Mouse (Mus musculus) MEL (cell line): ENCODE measurements around the gene Prpsap1. TPM values are rescaled to one million over a fixed set of nuclear protein-coding genes. Genes with fewer than 3 reads are reported as not detected.

Experiments used
- DNase-seq: peaks from one replicate; pipeline ENCODE4 v3.0.0; 2011; ENCODE audit warnings: low read depth, low spot score
- H3K27ac ChIP-seq: 2 replicates; pipeline ENCODE4 v1.5.1; 2012; ENCODE audit warnings: low read depth, mild to moderate bottlenecking, control low read depth, low read length, moderate library complexity; ENCODE audit not compliant: control insufficient read depth
- H3K27me3 ChIP-seq, 2 experiments: fragments of 150-350 bp in 1 of 2; sonication (generic) in 1 of 2; 2 replicates each; pipeline ENCODE4 v1.6.1; 2012; ENCODE audit warnings: low read length in 2 of 2, mild to moderate bottlenecking in 2 of 2, improper control_type of control experiment in 1 of 2, moderate library complexity in 1 of 2; ENCODE audit not compliant: insufficient read depth in 2 of 2, control insufficient read depth in 1 of 2
- H3K36me3 ChIP-seq, 2 experiments: 2 replicates each; pipeline ENCODE4 v1.6.1; 2012 to 2014; ENCODE audit warnings: low read length in 2 of 2, improper control_type of control experiment in 1 of 2, inconsistent platforms in 1 of 2, mild to moderate bottlenecking in 1 of 2; ENCODE audit not compliant: insufficient read depth in 2 of 2, control insufficient read depth in 1 of 2
- H3K4me1 ChIP-seq, 2 experiments: fragments of 150-350 bp in 1 of 2; sonication (generic) in 1 of 2; 2 replicates each; pipeline ENCODE4 v1.6.1; 2012; ENCODE audit warnings: low read length in 2 of 2, improper control_type of control experiment in 1 of 2, mild to moderate bottlenecking in 1 of 2; ENCODE audit not compliant: insufficient read depth in 2 of 2, control insufficient read depth in 1 of 2
- H3K4me3 ChIP-seq, 2 experiments: fragments of 150-350 bp in 1 of 2; sonication (generic) in 1 of 2; 2 replicates each; pipeline ENCODE4 v1.5.1; 2012; ENCODE audit warnings: low read depth in 2 of 2, low read length in 2 of 2, mild to moderate bottlenecking in 2 of 2, moderate library complexity in 2 of 2, control low read depth in 1 of 2, improper control_type of control experiment in 1 of 2; ENCODE audit not compliant: control insufficient read depth in 1 of 2, insufficient read depth in 1 of 2
- H3K79me2 ChIP-seq: 2 replicates; pipeline ENCODE4 v1.6.1; 2012; ENCODE audit warnings: mild to moderate bottlenecking, low read length, moderate library complexity; ENCODE audit not compliant: control insufficient read depth, poor library complexity, insufficient read depth
- H3K9ac ChIP-seq: 2 replicates; pipeline ENCODE4 v1.6.1; 2012; ENCODE audit warnings: low read depth, mild to moderate bottlenecking, control low read depth, low read length, moderate library complexity; ENCODE audit not compliant: control insufficient read depth, poor library complexity, severe bottlenecking
- H3K9me3 ChIP-seq: fragments of 150-350 bp; sonication (generic); replicated peaks from 2 replicates; pipeline ENCODE4 v1.6.1; 2012; ENCODE audit warnings: mild to moderate bottlenecking, low read length, improper control_type of control experiment, moderate library complexity; ENCODE audit not compliant: insufficient read depth
- BHLHE40 ChIP-seq: IDR thresholded peaks from 2 replicates; pipeline ENCODE4 v1.6.1; 2012; ENCODE audit warnings: low read depth, mild to moderate bottlenecking, inconsistent platforms, low read length, improper control_type of control experiment, borderline replicate concordance
- CHD1 ChIP-seq: IDR thresholded peaks from 2 replicates; pipeline ENCODE4 v1.6.1; 2012; ENCODE audit warnings: low read depth, mild to moderate bottlenecking, inconsistent platforms, low read length, improper control_type of control experiment
- CHD2 ChIP-seq: IDR thresholded peaks from 2 replicates; pipeline ENCODE4 v1.6.1; 2011; ENCODE audit warnings: low read length, improper control_type of control experiment
- CTCF ChIP-seq, 3 experiments: IDR thresholded peaks in 2 of 3; conservative IDR thresholded peaks in 1 of 3; 2 replicates each; pipeline ENCODE4 v1.5.1; 2011 to 2012; ENCODE audit warnings: low read length in 3 of 3, low read depth in 2 of 3, mild to moderate bottlenecking in 2 of 3, improper control_type of control experiment in 1 of 3, inconsistent platforms in 1 of 3, mixed read lengths in 1 of 3, moderate library complexity in 1 of 3; ENCODE audit not compliant: control insufficient read depth in 1 of 3, insufficient read depth in 1 of 3, poor library complexity in 1 of 3, severe bottlenecking in 1 of 3
- E2F4 ChIP-seq: IDR thresholded peaks from 2 replicates; pipeline ENCODE4 v1.6.1; 2011; ENCODE audit warnings: low read depth, low read length, improper control_type of control experiment, borderline replicate concordance
- ELF1 ChIP-seq: IDR thresholded peaks from 2 replicates; pipeline ENCODE4 v1.6.1; 2014; ENCODE audit warnings: low read depth, mild to moderate bottlenecking, inconsistent platforms, low read length, improper control_type of control experiment, moderate library complexity
- EP300 ChIP-seq, 2 experiments: IDR thresholded peaks; 2 replicates each; pipeline ENCODE4 v1.6.1; 2011; ENCODE audit warnings: improper control_type of control experiment in 2 of 2, low read length in 2 of 2, low read depth in 1 of 2, mild to moderate bottlenecking in 1 of 2
- ETS1 ChIP-seq: IDR thresholded peaks from 2 replicates; pipeline ENCODE4 v1.6.1; 2012; ENCODE audit warnings: low read depth, mild to moderate bottlenecking, inconsistent platforms, low read length, improper control_type of control experiment, moderate library complexity
- GABPA ChIP-seq: IDR thresholded peaks from 2 replicates; pipeline ENCODE4 v1.6.1; 2012; ENCODE audit warnings: low read depth, mild to moderate bottlenecking, inconsistent platforms, low read length, improper control_type of control experiment, moderate library complexity
- HCFC1 ChIP-seq: IDR thresholded peaks from 2 replicates; pipeline ENCODE4 v1.6.1; 2012; ENCODE audit warnings: low read depth, mild to moderate bottlenecking, inconsistent platforms, low read length, improper control_type of control experiment, moderate library complexity
- JUND ChIP-seq: IDR thresholded peaks from 2 replicates; pipeline ENCODE4 v1.6.1; 2011; ENCODE audit warnings: low read depth, mild to moderate bottlenecking, improper control_type of control experiment, low read length
- KAT2A ChIP-seq: conservative IDR thresholded peaks from 2 replicates; pipeline ENCODE4 v1.6.1; 2012; ENCODE audit warnings: low read depth, low read length, improper control_type of control experiment, inconsistent platforms
- MAX ChIP-seq: IDR thresholded peaks from 2 replicates; pipeline ENCODE4 v1.6.1; 2011; ENCODE audit warnings: low read length, improper control_type of control experiment
- MAZ ChIP-seq: IDR thresholded peaks from 2 replicates; pipeline ENCODE4 v1.6.1; 2012; ENCODE audit warnings: low read depth, mild to moderate bottlenecking, inconsistent platforms, low read length, improper control_type of control experiment
- MEF2A ChIP-seq: IDR thresholded peaks from 2 replicates; pipeline ENCODE4 v1.6.1; 2014; ENCODE audit warnings: low read depth, mild to moderate bottlenecking, inconsistent platforms, low read length, improper control_type of control experiment; ENCODE audit not compliant: poor library complexity, insufficient replicate concordance, severe bottlenecking; ENCODE audit errors: extremely low read depth
- MXI1 ChIP-seq: IDR thresholded peaks from 2 replicates; pipeline ENCODE4 v1.6.1; 2011; ENCODE audit warnings: mild to moderate bottlenecking, low read depth, low read length, improper control_type of control experiment
- MYB ChIP-seq: IDR thresholded peaks from 2 replicates; pipeline ENCODE4 v1.6.1; 2011; ENCODE audit warnings: mild to moderate bottlenecking, low read depth, low read length, improper control_type of control experiment
- MYC ChIP-seq: IDR thresholded peaks from 2 replicates; pipeline ENCODE4 v1.6.1; 2011; ENCODE audit warnings: low read depth, mild to moderate bottlenecking, low read length, improper control_type of control experiment, moderate library complexity
- NELFE ChIP-seq: IDR thresholded peaks from 2 replicates; pipeline ENCODE4 v1.6.1; 2011; ENCODE audit warnings: low read depth, low read length, improper control_type of control experiment
- POLR2A ChIP-seq, 2 experiments: IDR thresholded peaks; 2 replicates each; pipeline ENCODE4 v1.6.1; 2011 to 2012; ENCODE audit warnings: low read length in 2 of 2, mild to moderate bottlenecking in 2 of 2, control low read depth in 1 of 2, improper control_type of control experiment in 1 of 2, low read depth in 1 of 2, moderate library complexity in 1 of 2; ENCODE audit not compliant: control insufficient read depth in 1 of 2, insufficient read depth in 1 of 2, poor library complexity in 1 of 2
- POLR2AphosphoS2 ChIP-seq: IDR thresholded peaks from 2 replicates; pipeline ENCODE4 v1.6.1; 2011; ENCODE audit warnings: low read length, improper control_type of control experiment
- POLR2AphosphoS5 ChIP-seq: IDR thresholded peaks from 2 replicates; pipeline ENCODE4 v1.6.1; 2012; ENCODE audit warnings: low read depth, borderline replicate concordance, mild to moderate bottlenecking, inconsistent platforms, low read length, moderate library complexity, mixed read lengths
- RAD21 ChIP-seq: IDR thresholded peaks from 2 replicates; pipeline ENCODE4 v1.6.1; 2011; ENCODE audit warnings: mild to moderate bottlenecking, low read depth, low read length, improper control_type of control experiment
- SIN3A ChIP-seq: IDR thresholded peaks from 2 replicates; pipeline ENCODE4 v1.6.1; 2012; ENCODE audit warnings: low read length, improper control_type of control experiment, inconsistent platforms
- SMC3 ChIP-seq: IDR thresholded peaks from 2 replicates; pipeline ENCODE4 v1.6.1; 2011; ENCODE audit warnings: low read depth, low read length, improper control_type of control experiment
- TAL1 ChIP-seq: IDR thresholded peaks from 2 replicates; pipeline ENCODE4 v1.6.1; 2012; ENCODE audit warnings: mild to moderate bottlenecking, inconsistent platforms, low read length, moderate library complexity, mixed read lengths
- TCF12 ChIP-seq: IDR thresholded peaks from 2 replicates; pipeline ENCODE4 v1.6.1; 2014; ENCODE audit warnings: low read depth, mild to moderate bottlenecking, inconsistent platforms, low read length, improper control_type of control experiment, moderate library complexity
- UBTF ChIP-seq: IDR thresholded peaks from 2 replicates; pipeline ENCODE4 v1.6.1; 2012; ENCODE audit warnings: low read depth, mild to moderate bottlenecking, inconsistent platforms, low read length, improper control_type of control experiment, moderate library complexity, borderline replicate concordance; ENCODE audit not compliant: insufficient read depth
- USF1 ChIP-seq: IDR thresholded peaks from 2 replicates; pipeline ENCODE4 v1.6.1; 2014; ENCODE audit warnings: low read depth, mild to moderate bottlenecking, inconsistent platforms, low read length, improper control_type of control experiment, moderate library complexity
- USF2 ChIP-seq, 2 experiments: IDR thresholded peaks; 2 replicates each; pipeline ENCODE4 v1.6.1; 2011 to 2012; ENCODE audit warnings: improper control_type of control experiment in 2 of 2, low read length in 2 of 2, borderline replicate concordance in 1 of 2, inconsistent platforms in 1 of 2, low read depth in 1 of 2, mild to moderate bottlenecking in 1 of 2; ENCODE audit not compliant: insufficient read depth in 1 of 2
- ZKSCAN1 ChIP-seq: IDR thresholded peaks from 2 replicates; pipeline ENCODE4 v1.6.1; 2012; ENCODE audit warnings: low read depth, mild to moderate bottlenecking, inconsistent platforms, low read length, improper control_type of control experiment, moderate library complexity
- ZMIZ1 ChIP-seq: IDR thresholded peaks from 2 replicates; pipeline ENCODE4 v1.6.1; 2012; ENCODE audit warnings: low read depth, mild to moderate bottlenecking, inconsistent platforms, low read length, improper control_type of control experiment, moderate library complexity
- ZNF384 ChIP-seq: IDR thresholded peaks from 2 replicates; pipeline ENCODE4 v1.6.1; 2012; ENCODE audit warnings: low read depth, mild to moderate bottlenecking, inconsistent platforms, low read length, improper control_type of control experiment
- polyA plus RNA-seq, 2 experiments: library from polyadenylated mRNA; stranded (reverse) in 1 of 2; unstranded in 1 of 2; fragments of >175 nt in 1 of 2; fragments of >200 nt in 1 of 2; gene quantifications; 2 replicates each; pipeline versions ENCODE4 v1.2.1 to v1.2.4; 2012; ENCODE audit warnings: low replicate concordance in 2 of 2, low read depth in 1 of 2; ENCODE audit not compliant: insufficient read length in 2 of 2, insufficient read depth in 1 of 2, missing spikeins in 1 of 2
- total RNA-seq: library from RNA; depleted of rRNA; stranded (reverse); fragments of 300-350 nt; gene quantifications from 2 replicates; pipeline ENCODE4 v1.2.3, GENCODE M21; 2012

The Prpsap1 gene
- total and polyA plus RNA-seq, 3 experiments = 112 to 155 TPM; not detected in 1

DNA sequence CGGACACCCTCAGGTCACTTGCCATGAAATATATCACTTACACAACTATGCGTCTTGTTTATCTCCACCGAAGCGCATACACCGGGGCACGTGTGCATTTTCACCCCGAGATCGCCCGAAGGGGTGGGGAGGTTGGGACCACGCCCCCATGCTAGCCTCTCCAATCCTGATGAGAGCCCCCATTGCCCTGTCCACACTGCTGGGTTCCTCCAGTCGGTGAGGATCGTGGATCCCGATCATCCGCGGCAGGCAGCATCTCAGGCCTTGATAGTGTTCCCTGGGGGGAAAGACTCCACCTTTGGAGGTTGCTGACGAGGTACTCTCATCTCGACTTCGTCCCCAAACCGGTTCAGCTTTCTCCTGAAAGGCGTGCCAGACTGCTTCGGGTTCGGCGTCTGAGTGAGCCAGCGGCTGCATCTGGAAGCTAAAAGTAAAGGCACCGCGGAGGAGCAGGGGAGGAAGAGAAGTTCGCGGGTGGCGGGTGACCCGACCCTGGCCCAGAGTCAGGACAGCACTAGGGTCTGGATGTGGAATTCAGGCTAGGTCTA lies 38.3 kb upstream of the Prpsap1 start (continued):
- TF ChIP-seq ZNF384 = no peak
- TF ChIP-seq ELF1 = no peak
- TF ChIP-seq MAZ = peak; percentile 70

GRCm38 (mm10) chr11:116531371-116532191 lies 37.6 kb upstream of the Prpsap1 start:
- no peaks in the 10 kb centered on the region for H3K9me3 ChIP-seq
- peaks cover 2 to 13% of the 10 kb centered on the region in 2 experiments; a peak in 3 of 4 replicates for H3K4me1 ChIP-seq
- no peak for DNase-seq
- H3K4me3 ChIP-seq = peak overlapping the region; percentile 80 to 83
- no peaks in the 10 kb centered on the region for H3K27me3 ChIP-seq
- peaks cover 0 to 7% of the 10 kb centered on the region in 2 experiments; a peak in 3 of 4 replicates for H3K36me3 ChIP-seq
- H3K27ac ChIP-seq = peak overlapping the region; percentile 50
- peak overlapping the region; percentile 85 for H3K9ac ChIP-seq
- peaks cover 35% of the 10 kb centered on the region for H3K79me2 ChIP-seq
- TF ChIP-seq POLR2AphosphoS2 = no peak
- TF ChIP-seq MYC = no peak
- TF ChIP-seq KAT2A = no peak
- TF ChIP-seq TAL1 = no peak
- no peak for TF ChIP-seq GABPA
- TF ChIP-seq ZKSCAN1 = no peak
- no peak for TF ChIP-seq NELFE
- TF ChIP-seq POLR2A (IDR thresholded peaks at IDR 0.05; ENCODE audit: control insufficient read depth in 1 of 2, insufficient read depth in 1 of 2, low read depth in 1 of 2, low read length in 2 of 2, poor library complexity in 1 of 2) = peak in 1 of 2 experiments; percentile 44; a peak in 1 of 4 replicates
- peak in 1 of 2 experiments; percentile 3; a peak in 2 of 4 replicates for TF ChIP-seq EP300 (IDR thresholded peaks at IDR 0.05; ENCODE audit: low read depth in 1 of 2, low read length in 2 of 2)
- 0 out of 2 replicates have a peak, but pooled peaks have one; percentile 10 for TF ChIP-seq UBTF
- no peak for TF ChIP-seq CHD2
- no peak for TF ChIP-seq POLR2AphosphoS5
- no peak for TF ChIP-seq MXI1
- TF ChIP-seq MAZ = no peak; the same call in 1 of the 2 replicates
- TF ChIP-seq ETS1 = no peak
- no peak for TF ChIP-seq BHLHE40
- no peak for TF ChIP-seq USF2 (IDR thresholded peaks at IDR 0.05; ENCODE audit: borderline replicate concordance in 1 of 2, insufficient read depth in 1 of 2, low read depth in 1 of 2, low read length in 2 of 2)
- no peak for TF ChIP-seq RAD21
- TF ChIP-seq TCF12 = no peak
- TF ChIP-seq CTCF (IDR thresholded peaks at IDR 0.05 in 2 of 3, conservative IDR thresholded peaks at IDR 0.05 in 1 of 3; ENCODE audit: control insufficient read depth in 1 of 3, insufficient read depth in 1 of 3, low read depth in 2 of 3, low read length in 3 of 3, poor library complexity in 1 of 3, severe bottlenecking in 1 of 3) = no peak
- TF ChIP-seq MAX = no peak
- no peak for TF ChIP-seq E2F4
- TF ChIP-seq MEF2A = no peak
- no peak for TF ChIP-seq JUND
- TF ChIP-seq MYB = 0 out of 2 replicates have a peak, but pooled peaks have one; percentile 38
- no peak for TF ChIP-seq CHD1
- no peak for TF ChIP-seq SIN3A
- TF ChIP-seq ZMIZ1 = no peak
- no peak for TF ChIP-seq HCFC1
- no peak for TF ChIP-seq SMC3
- TF ChIP-seq ZNF384 = no peak
- TF ChIP-seq USF1 = no peak
